Mouse (Mus musculus): ENCODE data around the gene Pramel3.
"Not testable (repeated sequence)": the region's sequence is repeated elsewhere in the genome, so short reads cannot be mapped to it uniquely, and the experiment has no call there.

Pramel3 gene

DNA sequence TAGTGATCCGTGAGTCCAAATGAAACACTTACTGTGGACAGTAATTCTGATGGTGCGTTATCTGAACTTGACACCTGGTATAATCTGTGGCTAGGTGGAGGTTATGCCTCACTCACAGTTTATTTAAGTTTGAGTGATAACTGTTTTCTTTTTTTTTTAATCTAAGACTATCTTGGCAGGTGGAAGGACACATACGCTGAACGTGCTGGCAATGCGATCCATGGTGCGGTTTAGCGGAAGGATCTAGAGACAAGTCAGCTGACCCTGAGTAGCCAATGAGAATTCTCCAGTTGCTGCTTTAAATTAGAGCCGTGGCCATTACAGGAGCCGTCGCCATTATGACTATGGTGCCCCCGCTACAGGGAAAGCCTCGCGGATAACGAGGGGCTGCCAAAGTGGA is at the start of gene Pramel3:
Pramel3 (plus strand) TSS at position 301 of the 400 bp plus-strand sequence.
- not testable (repeated sequence) for DNase-seq (ENCODE audit: low read depth, low spot score)

DNA sequence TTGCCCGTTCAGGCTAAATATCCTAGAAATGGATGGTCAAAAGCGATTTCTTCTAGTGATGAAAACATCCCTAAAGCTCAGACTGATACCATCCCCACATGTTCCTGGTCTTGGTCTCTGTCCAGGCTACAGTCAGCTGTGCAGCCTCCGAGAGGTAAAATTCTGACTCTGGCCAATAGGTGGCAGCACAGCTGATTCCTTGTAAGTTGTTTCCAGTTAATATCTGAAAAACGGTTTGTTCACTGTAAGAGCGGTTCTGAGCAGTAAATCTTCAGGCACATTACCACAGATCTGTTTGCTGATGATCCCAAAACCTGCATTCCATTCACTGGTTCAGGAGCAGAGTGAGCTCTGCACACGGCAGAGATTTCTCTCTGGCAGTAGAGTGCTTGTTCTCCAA is 58.6 kb downstream of the Pramel3 start:
- not testable (repeated sequence) for DNase-seq (ENCODE audit: low read depth, low spot score)

DNA sequence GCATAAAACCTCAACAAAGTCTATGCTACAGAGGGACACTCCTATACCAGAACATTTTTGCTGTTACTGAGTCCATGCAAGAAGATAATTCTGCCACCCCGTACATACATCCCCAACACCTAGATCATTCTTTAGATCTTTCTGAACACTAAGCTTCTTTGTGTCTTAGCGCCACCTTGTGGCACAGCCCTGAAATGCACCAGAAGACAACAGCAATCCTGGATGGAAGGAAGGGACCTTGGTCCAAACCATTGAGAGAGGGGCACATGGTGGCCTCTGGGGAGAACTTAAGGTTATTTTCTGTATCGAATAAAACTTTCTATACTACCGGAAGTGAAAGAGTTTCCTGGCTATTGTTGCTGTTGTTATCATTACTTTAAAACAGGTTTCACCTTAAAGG is 59.8 kb downstream of the Pramel3 start:
- DNase-seq (ENCODE audit: low read depth, low spot score), result not testable (repeated sequence)

All from brain, adult 2 months (tissue).